Mouse (Mus musculus) C2C12 (cell line): ENCODE measurements around the gene Ager. TPM values are rescaled to one million over a fixed set of nuclear protein-coding genes. Genes with fewer than 3 reads are reported as not detected.

ENCODE experiments used
- H3K27me3 ChIP-seq: one replicate; pipeline ENCODE4 v1.6.1; 2011; ENCODE audit not compliant: control insufficient read depth, insufficient read depth, insufficient read length
- H3K36me3 ChIP-seq: one replicate; pipeline ENCODE4 v1.6.1; 2011; ENCODE audit not compliant: control insufficient read depth, insufficient read depth
- H3K4me3 ChIP-seq: one replicate; pipeline ENCODE4 v1.5.1; 2011; ENCODE audit warnings: mild to moderate bottlenecking, control low read depth; ENCODE audit not compliant: poor library complexity, insufficient read depth, severe bottlenecking
- H3K79me2 ChIP-seq: one replicate; pipeline ENCODE4 v1.6.1; 2011; ENCODE audit not compliant: control insufficient read depth, insufficient read depth
- H3K79me3 ChIP-seq: one replicate; pipeline ENCODE4 v1.6.1; 2011; ENCODE audit warnings: low read depth, control low read depth
- H3ac ChIP-seq: one replicate; pipeline ENCODE3; 2011; ENCODE audit warnings: low read depth; ENCODE audit not compliant: control insufficient read depth, insufficient read length
- CEBPB ChIP-seq: IDR thresholded peaks from one replicate; pipeline ENCODE4 v1.6.1; 2011; ENCODE audit warnings: low read depth, mild to moderate bottlenecking, control low read depth, moderate library complexity
- CTCF ChIP-seq: IDR thresholded peaks from one replicate; pipeline ENCODE4 v1.5.1; 2011; ENCODE audit not compliant: control insufficient read depth, insufficient read depth, insufficient read length
- FOSL1 ChIP-seq: IDR thresholded peaks from one replicate; pipeline ENCODE4 v1.8.0; 2011; ENCODE audit warnings: mild to moderate bottlenecking, low read length; ENCODE audit not compliant: poor library complexity, insufficient read depth, severe bottlenecking
- MAX ChIP-seq: IDR thresholded peaks from one replicate; pipeline ENCODE4 v1.6.1; 2011; ENCODE audit warnings: mild to moderate bottlenecking, control low read depth
- MYOD1 ChIP-seq: IDR thresholded peaks from one replicate; pipeline ENCODE4 v1.6.1; 2011; ENCODE audit warnings: low read depth; ENCODE audit not compliant: control insufficient read depth, insufficient read length
- MYOG ChIP-seq: IDR thresholded peaks from one replicate; pipeline ENCODE4 v1.6.1; 2011; ENCODE audit not compliant: control insufficient read depth, insufficient read length; ENCODE audit errors: extremely low read depth
- USF1 ChIP-seq: IDR thresholded peaks from one replicate; pipeline ENCODE4 v1.6.1; 2011; ENCODE audit warnings: low read depth, mild to moderate bottlenecking, control low read depth, moderate library complexity
- polyA plus RNA-seq: library from polyadenylated mRNA; unstranded; fragments of >200 nt; fragmentation: generic; extraction: Trizol; gene quantifications from one replicate; pipeline ENCODE4 v1.2.1, GENCODE M21; 2012; ENCODE audit warnings: missing spikeins

Gene Ager
- polyA plus RNA-seq, 1 experiment, result 0.30 TPM

GRCm38 (mm10) chr17:34592581-34593549 is 4.8 kb upstream of the Ager start:
- Histone ChIP-seq H3K79me2 (peaks cover 20% of the 10 kb centered on the region), H3K79me3 (peaks cover 2% of the 10 kb centered on the region), H3K27me3 (no peaks in the 10 kb centered on the region), H3ac (peak overlapping the region; percentile 3), H3K36me3 (peaks cover 14% of the 10 kb centered on the region), H3K4me3 (peak overlapping the region; percentile 59)
- no peak for TF ChIP-seq USF1

GRCm38 (mm10) chr17:34593752-34594525 is 3.7 kb upstream of the Ager start:
- H3K4me3 ChIP-seq, result peak overlapping the region; percentile 59
- H3K36me3 ChIP-seq, result peaks cover 14% of the 10 kb centered on the region
- H3K79me3 ChIP-seq, result peaks cover 2% of the 10 kb centered on the region
- no peaks in the 10 kb centered on the region for H3K27me3 ChIP-seq
- TF ChIP-seq USF1, result no peak
- TF ChIP-seq MAX, result no peak
- no peak for TF ChIP-seq MYOG
- TF ChIP-seq MYOD1, result peak; percentile 58
- H3K79me2 ChIP-seq, result peaks cover 20% of the 10 kb centered on the region
- H3ac ChIP-seq, result peak overlapping the region; percentile 3

DNA sequence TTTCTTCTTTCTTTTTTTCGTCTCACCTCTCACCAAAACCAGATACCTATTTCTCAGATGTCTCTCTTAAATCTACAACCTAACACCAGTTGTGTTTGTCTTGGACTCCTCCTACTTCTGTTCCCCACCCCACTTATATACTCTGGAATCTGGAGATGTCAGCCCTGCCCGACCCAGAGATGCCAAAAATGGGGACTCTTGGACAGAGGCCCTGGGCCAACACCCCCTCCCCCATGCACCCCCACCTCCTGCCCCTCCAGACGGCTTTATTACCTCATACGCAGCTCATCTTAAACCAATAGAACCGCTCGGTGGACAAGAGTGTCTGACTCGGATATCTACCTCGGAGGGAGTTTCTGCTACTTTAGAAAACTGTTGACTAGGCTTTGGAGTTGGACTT is 1.6 kb upstream of the Ager start:
- Histone ChIP-seq H3K36me3 (peaks cover 18% of the 10 kb centered on the region), H3K27me3 (no peaks in the 10 kb centered on the region), H3ac (no peak overlapping the region), H3K4me3 (no peak overlapping the region), H3K79me3 (peaks cover 2% of the 10 kb centered on the region), H3K79me2 (peaks cover 20% of the 10 kb centered on the region)
- TF ChIP-seq MYOG (no peak), MAX (no peak), CEBPB (no peak), MYOD1 (no peak), FOSL1 (no peak), CTCF (no peak), USF1 (no peak)

- Histone ChIP-seq H3K79me3 (peaks cover 1% of the 10 kb centered on the region), H3K4me3 (no peak overlapping the region), H3K27me3 (no peaks in the 10 kb centered on the region), H3K79me2 (peaks cover 14% of the 10 kb centered on the region), H3ac (no peak overlapping the region), H3K36me3 (peaks cover 13% of the 10 kb centered on the region)
- TF ChIP-seq MYOD1, result no peak
- TF ChIP-seq MYOG, result no peak
- no peak for TF ChIP-seq CTCF
These were observed 2.2 kb downstream of the Ager start for GRCm38 (mm10) chr17:34599891-34600290.

- H3ac ChIP-seq, result no peak overlapping the region
- no peaks in the 10 kb centered on the region for H3K27me3 ChIP-seq
- peaks cover 22% of the 10 kb centered on the region for H3K79me2 ChIP-seq
- H3K4me3 ChIP-seq, result no peak overlapping the region
- peaks cover 4% of the 10 kb centered on the region for H3K36me3 ChIP-seq
- H3K79me3 ChIP-seq, result peaks cover 9% of the 10 kb centered on the region
- no peak for TF ChIP-seq MYOG
- TF ChIP-seq USF1, result no peak
- no peak for TF ChIP-seq MYOD1
- no peak for TF ChIP-seq FOSL1
These were observed 4.1 kb downstream of the Ager start for GRCm38 (mm10) chr17:34601796-34602195.

GRCm38 (mm10) chr17:34603375-34604060 is 5.9 kb downstream of the Ager start, which contains the start of gene Rnf5:
TSS of gene Rnf5 (minus strand) at chr17:34603690.
- TF ChIP-seq MAX (no peak), CEBPB (no peak), MYOD1 (no peak), MYOG (no peak), FOSL1 (no peak), CTCF (no peak), USF1 (no peak)
- peaks cover 20% of the 10 kb centered on the region for H3K79me3 ChIP-seq

More at GRCm38 (mm10) chr17:34603375-34604060, 5.9 kb downstream of the Ager start, which contains the start of gene Rnf5:
- Histone ChIP-seq H3K36me3 (peaks cover 4% of the 10 kb centered on the region), H3K4me3 (peak within 1 kb of the TSS; percentile 63), H3K27me3 (no peaks in the 10 kb centered on the region), H3ac (peak within 1 kb of the TSS; percentile 85), H3K79me2 (peaks cover 39% of the 10 kb centered on the region)
